Mouse (Mus musculus): ENCODE data around the gene Carm1.
"Not testable (repeated sequence)": the region's sequence is repeated elsewhere in the genome, so short reads cannot be mapped to it uniquely, and the experiment has no call there.

Carm1 gene

DNA sequence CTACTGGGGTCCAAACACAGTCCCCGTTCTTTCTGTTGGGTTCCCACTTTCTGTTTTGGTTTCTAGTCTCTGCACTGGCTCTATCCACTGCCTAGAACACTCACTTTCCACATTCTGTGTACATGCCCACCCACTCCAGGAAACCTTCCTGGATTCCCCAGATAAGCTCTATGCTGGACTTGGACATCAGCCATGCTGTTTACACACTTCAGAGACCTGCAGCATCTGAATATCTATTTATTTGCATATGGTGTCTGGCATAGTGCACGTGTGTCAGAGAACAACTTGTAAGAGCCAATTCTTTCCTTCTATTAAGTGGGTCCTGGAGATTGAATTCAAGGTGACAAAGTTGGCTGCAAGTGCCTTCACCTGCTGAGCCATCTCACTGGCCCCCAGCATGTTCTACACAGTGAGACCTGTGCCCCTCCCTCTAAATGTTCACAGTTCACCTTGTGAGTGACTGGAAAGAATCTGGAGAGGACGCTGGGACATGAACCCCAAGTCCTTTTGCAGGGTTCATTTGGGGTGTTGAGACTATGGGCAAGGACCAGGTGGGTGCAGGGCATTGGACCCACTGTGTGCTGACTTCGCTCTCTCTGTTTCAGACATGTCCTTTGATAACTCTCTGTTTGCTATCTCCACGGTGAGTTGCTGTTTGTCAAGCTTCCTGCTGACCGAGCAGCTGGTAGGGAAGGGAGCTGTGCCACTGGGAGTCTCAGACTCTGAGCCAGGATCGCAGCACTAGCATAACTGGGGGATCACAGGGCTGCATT, 6.5 kb upstream of the Carm1 start:
- no peak for DNase-seq

DNA sequence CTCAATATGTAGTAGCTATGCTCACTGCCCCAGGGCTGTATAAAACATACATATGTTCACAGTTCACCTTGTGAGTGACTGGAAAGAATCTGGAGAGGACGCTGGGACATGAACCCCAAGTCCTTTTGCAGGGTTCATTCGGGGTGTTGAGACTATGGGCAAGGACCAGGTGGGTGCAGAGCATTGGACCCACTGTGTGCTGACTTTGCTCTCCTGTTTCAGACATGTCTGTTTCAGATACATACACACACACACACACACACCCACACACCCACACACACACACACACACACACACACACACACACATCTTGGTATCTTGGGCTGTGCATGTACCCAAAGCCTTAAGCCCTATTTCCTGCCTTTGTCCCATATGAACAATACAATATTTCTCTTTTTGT, 4.7 kb upstream of the Carm1 start:
- not testable (repeated sequence) for DNase-seq

DNA sequence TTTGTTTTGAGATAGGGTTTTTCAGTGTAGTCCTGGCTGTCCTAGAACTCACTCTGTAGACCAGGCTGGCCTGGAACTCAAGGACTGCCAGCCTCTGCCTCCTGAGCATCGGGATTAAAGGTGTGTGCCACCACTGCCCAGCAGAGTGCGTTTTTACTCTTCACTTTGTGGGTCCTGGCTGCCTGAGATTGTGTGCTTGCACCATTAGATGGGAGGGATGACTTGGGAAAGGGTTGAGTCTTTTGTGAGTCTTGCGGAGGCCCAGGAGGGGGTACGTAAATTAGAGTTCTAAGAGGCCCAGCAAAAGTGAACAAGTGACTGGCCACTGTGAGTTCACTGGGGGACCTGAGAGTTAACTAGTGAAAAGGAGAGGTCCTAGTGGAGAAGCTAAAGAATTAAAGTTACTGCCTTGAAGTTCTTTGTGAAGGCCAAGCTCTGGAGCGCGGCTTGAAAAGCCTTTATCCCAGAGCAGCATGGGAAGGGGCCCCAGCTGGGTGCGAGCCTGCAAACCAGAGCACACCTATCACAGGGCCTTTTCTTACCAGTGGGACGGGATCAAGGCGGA, 1.3 kb upstream of the Carm1 start:
- DNase-seq, result no peak

DNA sequence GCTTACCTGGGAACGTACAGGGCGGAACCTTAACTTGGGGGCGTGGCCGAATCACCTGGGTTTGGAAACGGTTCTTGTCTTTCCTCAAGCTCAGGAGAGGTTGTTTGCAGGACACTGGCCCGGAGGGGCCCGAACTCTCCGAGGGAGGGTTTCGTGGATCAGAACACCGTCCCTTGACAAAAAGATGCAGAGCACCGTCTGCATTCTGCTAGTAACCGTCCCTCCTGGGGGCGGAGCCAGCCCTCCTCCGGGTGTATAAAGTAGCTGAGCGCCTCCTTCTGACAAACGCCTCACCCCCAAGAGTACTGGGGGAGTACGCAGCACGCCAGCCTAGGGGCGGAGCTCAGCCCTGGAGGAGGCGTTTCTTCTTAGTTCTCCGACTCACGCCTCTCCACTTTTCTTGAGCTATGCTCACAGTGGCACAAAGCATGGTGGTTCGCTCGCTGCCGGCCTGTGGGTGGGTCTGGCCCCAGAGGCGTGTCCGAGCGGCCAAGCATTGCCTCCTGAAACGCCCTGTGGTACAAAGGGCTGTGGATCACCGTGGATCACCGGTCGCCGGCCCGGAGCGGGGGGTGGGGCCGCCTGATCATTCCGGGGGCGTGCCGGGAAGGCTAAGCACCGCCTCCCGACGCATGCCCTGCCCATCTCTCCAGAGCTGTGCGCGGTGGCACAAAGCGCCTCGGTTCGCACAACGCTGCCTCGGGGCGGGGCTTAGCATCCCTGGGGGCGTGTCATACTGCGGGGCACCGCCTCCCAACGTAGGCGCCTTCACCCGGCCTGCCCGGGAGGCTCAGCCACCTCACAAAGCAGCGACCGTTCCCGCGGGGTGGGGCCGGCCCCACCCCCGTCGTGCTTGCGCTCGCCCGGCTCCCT, 542 bp upstream of the Carm1 start:
- DNase-seq, result peak; percentile 98

DNA sequence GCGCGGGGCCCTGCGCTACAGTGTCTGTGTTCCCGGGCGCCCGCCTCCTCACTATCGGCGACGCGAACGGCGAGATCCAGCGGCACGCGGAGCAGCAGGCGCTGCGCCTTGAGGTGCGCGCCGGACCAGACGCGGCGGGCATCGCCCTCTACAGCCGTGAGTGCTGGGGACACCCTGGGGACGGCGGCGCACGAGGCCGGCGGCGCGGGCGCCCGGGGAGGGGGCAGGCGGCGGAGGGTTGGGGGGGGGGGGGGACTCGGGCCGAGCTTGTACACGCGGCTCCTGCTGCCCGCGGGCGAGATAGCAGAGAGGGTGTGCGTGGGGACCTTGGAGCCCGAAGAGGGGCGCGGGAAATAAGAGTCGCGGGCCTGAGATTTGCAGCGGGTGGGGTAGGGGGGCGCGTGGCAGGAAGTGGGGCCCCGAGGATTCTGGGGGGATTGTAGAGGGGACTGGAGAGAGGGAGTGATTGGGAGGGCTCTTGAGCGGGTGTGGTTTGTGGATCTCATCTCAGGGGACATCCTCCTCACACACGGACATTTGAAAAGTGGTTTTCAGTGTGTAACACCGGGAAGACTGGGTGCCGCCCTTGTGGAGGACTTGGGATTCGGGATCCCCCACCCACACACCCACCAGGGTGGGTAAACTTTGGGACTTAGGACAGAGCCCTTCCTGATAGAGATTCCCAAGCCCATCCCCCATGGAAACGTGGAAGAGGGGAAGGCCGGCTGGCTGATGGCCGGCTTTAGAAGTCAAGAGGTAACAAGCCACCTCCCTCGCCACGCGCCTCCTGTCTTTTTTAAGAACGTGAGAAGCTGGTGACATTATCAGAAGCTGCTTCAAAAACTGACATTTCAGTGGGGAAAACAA, 614 bp downstream of the Carm1 start:
- peak; percentile 57 for DNase-seq

DNA sequence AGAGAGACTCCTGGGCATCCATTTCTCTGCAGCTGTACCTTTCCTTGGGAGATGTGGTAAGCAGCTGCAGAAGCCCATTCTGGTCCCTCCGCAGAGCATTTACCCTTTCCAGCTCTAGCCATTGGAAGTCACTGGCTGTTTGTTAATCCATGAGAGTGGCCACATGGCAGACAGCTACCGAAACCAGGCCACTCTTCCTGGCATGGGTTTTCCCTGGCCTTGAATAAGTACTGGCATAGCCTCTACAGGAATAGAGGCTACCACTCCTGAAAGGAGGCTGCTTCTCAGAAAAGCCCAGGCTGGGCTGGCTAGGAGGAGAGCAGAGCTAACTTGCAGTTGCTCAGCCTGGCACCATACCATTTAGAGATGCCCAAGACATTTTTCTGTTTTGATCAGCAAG, 4.4 kb downstream of the Carm1 start:
- no peak for DNase-seq

DNA sequence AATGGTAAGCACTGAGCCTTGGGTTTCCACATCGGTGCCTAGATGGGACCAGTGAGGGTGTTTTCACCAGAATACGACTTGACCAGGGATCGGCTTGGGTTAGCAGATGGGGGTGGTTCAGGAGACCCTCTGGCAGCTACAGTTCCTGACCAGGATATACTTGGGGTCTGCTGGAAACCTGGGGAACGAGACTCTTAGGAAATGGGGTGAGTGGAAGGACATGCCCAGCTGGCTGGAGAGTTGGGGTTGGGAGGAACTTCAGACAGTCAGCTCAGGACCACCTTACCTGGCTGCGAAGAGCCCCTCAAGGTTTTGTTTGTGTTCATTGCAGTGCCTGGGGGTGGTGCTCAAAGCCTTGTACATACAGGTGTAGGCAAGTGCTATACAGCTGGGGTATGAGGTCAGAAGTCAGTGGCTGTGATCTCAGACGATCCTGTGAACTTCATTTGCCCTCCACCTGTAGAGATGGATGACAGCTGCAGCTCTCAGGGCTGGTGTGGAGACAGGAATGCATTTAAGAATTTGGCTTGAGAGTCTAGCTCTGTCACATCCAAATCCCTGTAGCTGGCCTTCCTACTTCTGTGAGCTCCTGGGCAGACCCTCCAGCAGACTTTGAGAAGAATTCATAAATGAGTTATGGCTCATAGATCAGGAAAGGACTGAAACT, 7.0 kb downstream of the Carm1 start:
- no peak for DNase-seq

DNA sequence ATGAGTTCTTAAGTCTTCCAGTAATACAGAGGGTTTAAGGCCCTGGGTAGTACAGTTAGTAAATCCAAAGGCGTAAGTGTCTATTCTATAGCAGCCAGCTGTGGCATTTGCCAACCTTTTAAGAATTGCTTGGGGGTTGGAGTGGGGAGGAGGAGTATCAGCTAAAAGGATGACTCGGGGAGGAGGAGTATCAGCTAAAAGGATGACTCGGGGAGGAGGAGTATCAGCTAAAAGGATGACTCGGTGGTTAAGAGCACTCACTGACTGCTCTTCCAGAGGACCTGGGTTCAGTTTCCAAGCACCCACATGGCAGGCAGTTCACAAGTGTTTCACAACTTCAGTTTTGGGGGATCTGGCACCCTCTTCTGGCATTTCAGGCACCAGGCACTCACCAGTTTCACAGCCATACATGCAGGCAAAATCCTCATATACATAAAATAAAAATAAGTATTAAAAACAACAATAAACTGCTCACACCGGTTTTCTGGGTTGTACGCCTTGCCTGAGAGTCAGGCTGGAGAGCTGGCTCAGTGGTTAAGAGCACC, 8.6 kb downstream of the Carm1 start:
- DNase-seq, result no peak

DNA sequence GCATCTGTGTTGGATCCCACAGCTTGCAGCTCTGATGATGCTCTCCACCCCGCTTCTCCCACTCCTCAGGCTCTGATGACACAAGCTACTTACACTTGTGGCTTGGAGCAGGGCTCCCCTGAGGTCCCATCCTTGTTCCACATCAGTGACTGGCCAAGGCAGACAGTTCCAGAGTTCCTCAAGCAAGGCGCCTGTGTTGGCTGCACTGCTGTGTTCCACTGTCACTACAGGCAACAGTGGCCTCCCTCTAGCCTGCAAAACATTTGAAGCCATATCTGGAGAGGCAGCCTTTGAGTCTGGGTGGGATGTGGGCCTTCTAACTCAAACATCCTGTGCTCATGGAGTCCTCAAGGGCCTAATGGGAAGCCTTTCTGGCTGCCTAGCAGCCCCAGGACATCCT, 10.3 kb downstream of the Carm1 start:
- no peak for DNase-seq

DNA sequence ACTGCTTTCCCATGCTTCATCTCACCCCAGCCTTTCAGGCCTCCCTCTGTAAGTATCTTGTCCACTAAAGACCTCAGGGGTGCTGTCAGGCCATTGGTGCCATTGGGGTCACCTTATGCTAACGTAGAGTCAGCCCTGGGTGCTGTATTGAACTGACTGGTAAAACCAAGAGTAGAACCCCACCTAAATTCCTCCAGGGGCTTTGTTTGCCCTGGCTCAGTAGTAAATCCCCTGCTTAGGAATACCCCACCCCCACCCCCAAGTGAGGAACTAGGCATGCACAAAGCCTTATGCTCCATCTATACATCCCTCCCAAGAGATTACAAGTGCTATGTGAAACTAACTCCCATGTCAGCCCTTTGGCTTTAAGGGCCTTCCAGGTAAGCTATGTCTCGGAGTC, 10.9 kb downstream of the Carm1 start:
- DNase-seq, result no peak

DNA sequence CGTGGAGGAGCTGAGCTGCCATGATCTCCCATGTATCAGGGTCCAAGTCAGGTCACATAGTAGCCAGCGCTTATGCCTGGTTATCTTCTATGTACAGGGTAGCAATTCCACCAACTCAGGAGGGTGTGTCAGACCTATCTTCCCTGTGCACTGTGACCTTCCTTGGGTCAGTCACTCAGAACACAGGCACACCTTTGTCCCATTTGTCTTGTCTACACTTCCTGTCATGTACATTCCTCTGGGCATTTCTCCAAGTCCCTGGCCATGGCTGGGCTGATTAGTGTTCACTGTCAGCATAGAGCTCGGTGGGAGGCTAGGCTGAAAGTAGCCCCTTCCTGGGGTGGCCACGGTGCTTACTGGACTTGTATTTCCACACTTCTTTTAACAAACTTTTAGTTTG, 11.7 kb downstream of the Carm1 start:
- no peak for DNase-seq

DNA sequence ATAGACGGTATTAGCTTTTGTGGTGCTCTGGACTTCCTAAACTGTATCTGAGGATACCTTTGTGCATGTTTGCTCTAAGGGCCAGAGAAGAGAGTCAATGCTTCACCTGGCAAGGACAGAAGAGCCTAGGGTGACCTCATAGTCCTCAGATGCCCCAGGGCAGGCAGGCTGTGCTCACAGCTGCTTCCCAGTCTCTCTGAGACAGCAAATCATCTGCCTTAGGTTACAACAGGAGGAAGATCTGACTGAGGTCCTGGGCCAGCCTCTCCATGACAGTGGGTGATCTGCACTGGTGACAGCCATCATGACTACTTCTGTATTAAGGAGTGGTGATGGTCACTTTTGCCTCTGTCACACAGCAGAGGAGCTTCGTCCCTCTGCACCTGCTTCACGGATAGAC, 12.5 kb downstream of the Carm1 start:
- no peak for DNase-seq

DNA sequence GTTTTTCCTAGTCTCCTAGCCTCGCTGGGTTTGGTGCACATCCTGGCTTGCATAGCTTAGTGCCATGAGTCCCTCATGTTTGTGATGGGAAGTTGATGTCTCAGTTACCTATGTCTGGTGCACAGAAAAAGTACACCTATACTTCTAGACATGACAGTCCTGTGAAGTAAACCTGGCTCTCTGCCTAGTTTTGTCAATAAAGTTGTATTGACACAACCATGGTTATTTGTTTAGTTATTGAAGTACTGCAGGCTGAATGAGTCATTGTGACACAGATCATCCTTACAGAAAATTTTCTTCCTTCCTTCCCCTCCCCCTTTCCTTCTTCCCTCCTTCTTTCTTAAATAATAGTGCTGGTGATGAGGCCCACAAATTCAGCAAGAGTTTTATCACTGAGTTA, 17.7 kb downstream of the Carm1 start:
- DNase-seq, result no peak

DNA sequence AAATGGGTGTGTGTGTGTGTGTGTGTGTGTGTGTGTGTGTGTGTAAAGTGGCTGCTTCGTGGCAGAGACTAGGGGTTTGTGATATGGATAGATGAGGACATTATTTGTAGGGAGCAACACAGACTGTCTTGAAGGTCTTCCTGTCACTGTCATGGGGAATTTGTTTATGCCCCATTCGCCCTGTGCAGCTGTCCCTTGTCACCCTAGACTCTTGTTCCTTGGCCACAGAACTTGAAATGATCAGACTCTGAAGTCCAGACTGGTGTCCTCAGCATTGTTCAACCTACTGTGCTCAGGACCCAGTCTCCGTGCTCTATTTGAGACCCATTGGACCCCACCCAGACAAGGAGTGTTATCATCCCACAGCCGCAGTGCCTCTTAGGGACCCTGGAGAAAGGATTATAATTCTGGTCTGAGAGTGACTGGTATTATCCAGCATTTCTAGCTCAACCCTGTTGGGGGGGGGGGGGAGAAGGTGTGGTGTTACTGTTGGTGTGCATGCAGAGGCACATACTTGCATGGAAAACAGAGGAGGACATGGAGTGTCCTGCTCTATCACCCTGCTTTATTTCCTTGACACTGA, 18.4 kb downstream of the Carm1 start:
- no peak for DNase-seq

DNA sequence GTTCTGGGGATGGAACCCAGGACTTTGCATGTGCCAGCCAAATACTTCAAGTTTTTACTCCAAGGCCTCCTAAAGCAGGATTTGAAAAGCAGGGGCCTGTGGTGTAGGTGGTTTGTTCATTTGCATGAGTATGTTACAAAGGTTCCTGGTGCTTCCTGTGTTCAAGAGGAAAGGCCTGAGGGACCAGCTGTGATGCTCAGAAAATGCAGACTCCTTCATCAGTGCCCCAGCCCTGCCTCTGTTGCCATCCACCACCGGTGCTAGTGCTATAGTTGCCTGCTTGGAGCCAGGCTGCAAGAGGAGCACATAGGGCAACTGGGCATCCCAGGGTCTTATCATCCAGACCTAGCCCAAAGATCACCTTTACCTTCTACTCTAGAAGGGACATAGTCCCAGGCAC, 19.8 kb downstream of the Carm1 start:
- no peak for DNase-seq

DNA sequence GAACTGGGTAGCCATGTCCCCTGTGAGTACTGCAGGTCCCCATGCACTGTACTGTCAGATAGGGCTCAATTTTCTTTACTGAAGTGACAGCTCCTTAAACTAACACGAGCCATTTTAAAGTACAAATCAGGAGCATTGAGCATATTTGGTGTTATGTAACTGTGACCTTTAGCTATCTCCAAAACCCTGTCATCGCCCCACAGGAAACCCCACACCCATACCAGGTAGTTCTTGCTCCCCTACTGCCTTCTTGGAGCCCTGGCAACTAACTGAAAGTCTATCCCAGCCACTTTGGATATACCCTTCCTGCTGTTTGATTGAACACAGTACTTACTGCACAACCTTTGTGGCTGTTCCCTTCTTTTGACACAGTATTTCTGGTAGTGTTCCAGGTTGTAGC, 20.4 kb downstream of the Carm1 start:
- no peak for DNase-seq

DNA sequence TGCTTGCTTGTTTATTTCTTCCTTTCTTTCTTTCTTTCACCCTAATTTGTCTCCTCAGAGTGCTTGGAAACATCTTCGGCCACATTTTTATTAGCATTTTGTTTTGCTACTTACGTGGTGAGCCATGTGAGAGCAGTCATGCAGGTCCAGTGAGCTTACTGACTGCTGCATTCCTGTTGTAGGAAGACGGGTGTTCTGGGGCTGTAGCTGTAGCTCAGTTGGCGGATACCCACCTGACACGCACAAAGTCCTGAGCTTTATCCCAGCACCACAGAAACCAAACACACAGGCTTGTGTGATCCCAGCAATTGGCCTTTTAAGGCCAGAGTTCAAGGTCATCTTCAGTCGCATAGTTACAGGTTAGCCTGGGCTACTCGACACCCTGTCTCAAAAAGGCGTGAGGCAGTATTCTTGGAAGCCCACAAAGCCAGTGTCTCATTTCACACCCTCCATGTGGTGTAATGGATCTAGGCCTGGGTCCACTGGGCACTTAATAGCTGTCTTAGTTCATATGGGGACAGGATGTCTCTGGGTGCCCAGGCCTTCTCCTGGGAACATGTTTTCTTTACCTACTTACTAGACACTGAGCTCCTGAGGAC, 22.1 kb downstream of the Carm1 start:
- DNase-seq, result no peak

DNA sequence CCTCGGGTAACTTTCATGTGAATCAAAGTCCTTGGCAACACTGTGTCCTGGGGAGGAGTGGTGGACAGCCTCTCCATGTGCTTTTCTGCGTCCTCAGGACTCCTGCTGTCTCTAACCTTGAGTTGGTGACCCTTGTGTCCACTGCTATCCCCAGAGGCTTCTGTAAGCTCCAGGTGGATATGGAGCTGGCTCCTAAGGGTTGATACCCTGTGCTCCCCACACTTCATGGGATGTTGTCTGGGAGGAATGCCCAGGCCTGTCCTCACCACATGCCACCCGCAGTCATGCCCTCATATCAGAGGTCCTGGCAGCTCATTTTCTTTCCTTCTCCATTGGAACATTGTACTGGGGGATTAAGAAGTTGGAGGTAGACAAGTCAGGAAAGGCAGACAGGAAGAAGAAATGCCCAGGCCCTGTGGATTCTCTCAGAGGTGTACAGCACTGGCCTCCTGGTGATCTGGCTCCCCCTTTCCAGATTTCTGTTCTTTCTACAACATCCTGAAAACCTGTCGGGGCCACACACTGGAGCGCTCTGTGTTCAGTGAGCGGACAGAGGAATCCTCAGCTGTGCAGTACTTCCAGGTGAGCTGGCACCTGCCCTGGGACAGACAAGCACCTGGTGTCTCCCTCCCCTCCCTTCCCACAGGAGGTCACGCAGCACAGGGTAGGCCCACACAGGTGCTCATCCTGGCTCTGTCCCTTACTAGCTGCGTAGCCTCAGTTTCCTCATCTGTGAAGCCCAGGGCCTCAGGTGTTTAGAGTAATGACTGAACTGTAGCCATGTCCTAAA, 27.5 kb downstream of the Carm1 start:
- no peak for DNase-seq

DNA sequence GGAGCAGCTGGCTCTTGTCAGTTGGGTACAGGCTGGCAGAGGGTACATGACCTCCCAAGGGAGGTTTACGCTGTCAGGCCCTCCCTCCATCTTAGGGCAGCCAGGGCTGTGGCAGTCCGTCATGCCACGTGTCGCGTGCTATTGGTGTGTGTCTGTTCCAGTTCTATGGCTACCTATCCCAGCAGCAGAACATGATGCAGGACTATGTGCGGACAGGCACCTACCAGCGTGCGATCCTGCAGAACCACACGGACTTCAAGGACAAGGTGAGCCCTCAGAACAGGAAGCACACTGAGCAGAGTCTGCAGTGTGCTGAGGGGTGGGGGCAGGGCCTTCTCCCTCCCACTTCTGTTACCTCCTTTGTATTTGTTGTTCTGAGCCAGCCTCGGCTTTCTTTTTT, 28.6 kb downstream of the Carm1 start:
- DNase-seq, result no peak

DNA sequence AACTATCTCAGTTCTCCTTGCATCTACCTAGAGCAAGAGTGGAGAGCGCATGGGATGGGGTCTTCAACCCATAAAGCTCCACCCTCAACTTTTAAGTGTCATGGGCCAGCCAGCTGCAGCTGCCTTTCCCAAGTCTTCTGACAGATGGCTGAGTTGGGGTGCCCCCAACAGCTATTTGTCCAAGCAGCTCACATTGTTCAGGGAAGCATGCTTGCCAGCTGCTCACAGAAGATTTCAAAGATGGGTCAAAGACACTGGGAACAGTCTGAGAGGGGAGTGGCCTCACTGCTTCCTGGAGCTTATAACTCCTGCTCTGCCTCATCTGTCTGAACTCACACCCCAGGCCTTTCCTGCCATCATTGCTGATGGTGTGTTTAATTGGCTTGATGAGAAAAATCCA, 29.6 kb downstream of the Carm1 start:
- no peak for DNase-seq

Data from thymus, adult 18-20 months (tissue).